Mouse (Mus musculus) CH12.LX (cell line): ENCODE data around the gene Acan. TPM values are rescaled to one million over a fixed set of nuclear protein-coding genes. Genes with fewer than 3 reads are reported as not detected.

ENCODE experiments used
- DNase-seq: peaks from one replicate; pipeline ENCODE4 v3.0.0-alpha.2; 2013; ENCODE audit errors: extremely low read depth
- H3K27ac ChIP-seq: 2 replicates; pipeline ENCODE4 v1.5.1; 2012; ENCODE audit warnings: low read depth, mild to moderate bottlenecking, control low read depth, moderate library complexity; ENCODE audit not compliant: insufficient read depth
- H3K27me3 ChIP-seq: replicated peaks from 2 replicates; pipeline ENCODE3; 2012; ENCODE audit warnings: inconsistent platforms
- H3K36me3 ChIP-seq, 2 experiments: replicated peaks in 1 of 2; 2 replicates each; pipeline versions ENCODE3 to v1.6.1; 2012; ENCODE audit warnings: inconsistent platforms in 1 of 2, low read length in 1 of 2, mild to moderate bottlenecking in 1 of 2, mixed read lengths in 1 of 2, moderate library complexity in 1 of 2; ENCODE audit not compliant: control insufficient read depth in 1 of 2, insufficient read depth in 1 of 2
- H3K4me1 ChIP-seq, 2 experiments: 2 replicates each; pipeline ENCODE4 v1.6.1; 2012; ENCODE audit warnings: inconsistent platforms in 1 of 2, moderate library complexity in 1 of 2; ENCODE audit not compliant: insufficient read depth in 2 of 2, control insufficient read depth in 1 of 2
- H3K4me2 ChIP-seq: 2 replicates; pipeline ENCODE4 v1.6.1; 2012; ENCODE audit warnings: low read depth, mild to moderate bottlenecking, control low read depth; ENCODE audit not compliant: poor library complexity, insufficient read depth, severe bottlenecking
- H3K4me3 ChIP-seq, 3 experiments: fragments of 150-350 bp in 1 of 3; sonication (generic) in 1 of 3; replicated peaks in 1 of 3; 2 replicates each; pipeline versions ENCODE3 to v1.5.1; 2011 to 2012; ENCODE audit warnings: low read depth in 2 of 3, low read length in 2 of 3, mild to moderate bottlenecking in 2 of 3, moderate library complexity in 2 of 3, control low read depth in 1 of 3, improper control_type of control experiment in 1 of 3, inconsistent platforms in 1 of 3, mixed read lengths in 1 of 3; ENCODE audit not compliant: poor library complexity in 1 of 3
- H3K79me2 ChIP-seq: replicated peaks from 2 replicates; pipeline ENCODE4 v1.6.1; 2012; ENCODE audit warnings: mild to moderate bottlenecking, moderate library complexity; ENCODE audit not compliant: control insufficient read depth, poor library complexity, insufficient read depth, severe bottlenecking; ENCODE audit errors: extremely low read depth
- H3K9ac ChIP-seq: 2 replicates; pipeline ENCODE4 v1.6.1; 2012; ENCODE audit warnings: low read depth, mild to moderate bottlenecking, control low read depth, moderate library complexity; ENCODE audit not compliant: insufficient read depth
- H3K9me3 ChIP-seq: replicated peaks from 2 replicates; pipeline ENCODE3; 2012; ENCODE audit warnings: low read length, inconsistent platforms, mixed read lengths
- BHLHE40 ChIP-seq: IDR thresholded peaks from 2 replicates; pipeline ENCODE4 v1.6.1; 2011; ENCODE audit warnings: mild to moderate bottlenecking, low read depth, low read length, improper control_type of control experiment
- CHD2 ChIP-seq: IDR thresholded peaks from 2 replicates; pipeline ENCODE4 v1.6.1; 2011; ENCODE audit warnings: low read length, improper control_type of control experiment
- CTCF ChIP-seq, 2 experiments: IDR thresholded peaks in 1 of 2; conservative IDR thresholded peaks in 1 of 2; 2 replicates each; pipeline ENCODE4 v1.5.1; 2011 to 2012; ENCODE audit warnings: low read depth in 2 of 2, low read length in 2 of 2, improper control_type of control experiment in 1 of 2, inconsistent platforms in 1 of 2, mild to moderate bottlenecking in 1 of 2, moderate library complexity in 1 of 2
- E2F4 ChIP-seq: IDR thresholded peaks from 2 replicates; pipeline ENCODE4 v1.6.1; 2011; ENCODE audit warnings: low read depth, low read length, improper control_type of control experiment; ENCODE audit not compliant: insufficient replicate concordance
- ELF1 ChIP-seq: IDR thresholded peaks from 2 replicates; pipeline ENCODE4 v1.6.1; 2014; ENCODE audit warnings: low read depth, mild to moderate bottlenecking, inconsistent platforms, low read length, improper control_type of control experiment
- MAX ChIP-seq: IDR thresholded peaks from 2 replicates; pipeline ENCODE4 v1.6.1; 2011; ENCODE audit warnings: low read length, improper control_type of control experiment
- MAZ ChIP-seq: IDR thresholded peaks from 2 replicates; pipeline ENCODE4 v1.6.1; 2012; ENCODE audit warnings: low read depth, mild to moderate bottlenecking, inconsistent platforms, low read length, improper control_type of control experiment, moderate library complexity
- NELFE ChIP-seq: IDR thresholded peaks from 2 replicates; pipeline ENCODE4 v1.6.1; 2011; ENCODE audit warnings: low read depth, low read length, improper control_type of control experiment
- POLR2A ChIP-seq: IDR thresholded peaks from 2 replicates; pipeline ENCODE4 v1.6.1; 2011; ENCODE audit warnings: low read depth, mild to moderate bottlenecking, improper control_type of control experiment, low read length
- RCOR1 ChIP-seq: conservative IDR thresholded peaks from 2 replicates; pipeline ENCODE4 v1.6.1; 2012; ENCODE audit warnings: low read depth, mild to moderate bottlenecking, inconsistent platforms, low read length, improper control_type of control experiment
- SMC3 ChIP-seq: IDR thresholded peaks from 2 replicates; pipeline ENCODE4 v1.6.1; 2011; ENCODE audit warnings: low read depth, low read length, improper control_type of control experiment
- TBP ChIP-seq: conservative IDR thresholded peaks from 2 replicates; pipeline ENCODE4 v1.6.1; 2011; ENCODE audit warnings: low read depth, low read length, improper control_type of control experiment
- ZNF384 ChIP-seq: IDR thresholded peaks from 2 replicates; pipeline ENCODE4 v1.6.1; 2012; ENCODE audit warnings: low read depth, low read length, improper control_type of control experiment, inconsistent platforms
- dilution Hi-C: fragments of 300-500 bp; cut with MboI; formaldehyde crosslinking; loops from 2 replicates; pipeline ENCODE4 v1.14.3; 2020; ENCODE audit warnings: low sequenced_read_pairs; ENCODE audit not compliant: extremely low pct_unique_long_range_greater_than_20kb, extremely low pct_ligation_motif_present
- in situ Hi-C: fragments of 300-500 bp; cut with MboI; formaldehyde crosslinking; loops from 3 replicates; pipeline ENCODE4 v1.14.3; 2019; ENCODE audit warnings: low sequenced_read_pairs, low pct_ligation_motif_present, low pct_unique_long_range_greater_than_20kb, mixed read lengths
- polyA plus RNA-seq: library from polyadenylated mRNA; unstranded; fragments of >175 nt; gene quantifications from 2 replicates; pipeline ENCODE4 v1.2.1, GENCODE M21; 2012; ENCODE audit warnings: low read depth; ENCODE audit not compliant: insufficient read length
- total RNA-seq, 2 experiments: library from RNA; depleted of rRNA; stranded (reverse); fragments of 300-350 nt in 1 of 2; fragments of >200 nt in 1 of 2; gene quantifications; 2 replicates each; pipeline ENCODE4 v1.2.3; 2012 to 2014

Gene Acan
- total and polyA plus RNA-seq, 3 experiments, result not detected

DNA sequence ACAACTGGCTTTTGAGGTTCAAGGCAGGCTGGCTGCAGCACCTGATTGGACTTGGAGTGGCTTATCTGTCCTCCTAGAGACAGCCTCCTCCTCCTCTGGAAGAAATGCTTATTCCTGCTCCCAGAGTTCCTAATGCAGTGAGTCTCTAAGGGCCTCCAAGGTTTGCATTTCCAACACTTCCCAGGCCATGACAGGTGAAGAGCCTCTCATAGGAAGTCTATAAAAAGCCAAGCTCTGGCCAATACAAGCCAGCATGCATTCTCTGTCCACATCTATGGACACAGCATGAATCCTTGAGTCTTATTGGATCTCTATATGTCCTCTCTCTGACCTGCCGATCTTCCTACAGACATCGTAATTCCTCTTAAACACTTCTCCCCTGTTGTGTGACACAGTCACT is 18.8 kb upstream of the Acan start:
- in situ Hi-C loops, result no loop called here
- H3K27me3 ChIP-seq, result peaks cover 75% of the 10 kb centered on the region
- no peak overlapping the region for H3K4me2 ChIP-seq
- no peak overlapping the region for H3K4me3 ChIP-seq
- TF ChIP-seq SMC3, result no peak
- TF ChIP-seq BHLHE40, result no peak
- TF ChIP-seq POLR2A, result no peak
- no peak for TF ChIP-seq RCOR1
- no peak for TF ChIP-seq CHD2
- no peak for TF ChIP-seq NELFE
- dilution Hi-C loops, result no loop called here
- DNase-seq, result no peak
- peaks cover 9% of the 10 kb centered on the region for H3K9me3 ChIP-seq
- no peak overlapping the region for H3K27ac ChIP-seq
- H3K4me1 ChIP-seq, result no peaks in the 10 kb centered on the region
- H3K9ac ChIP-seq, result no peak overlapping the region
- no peaks in the 10 kb centered on the region for H3K36me3 ChIP-seq
- no peaks in the 10 kb centered on the region for H3K79me2 ChIP-seq

DNA sequence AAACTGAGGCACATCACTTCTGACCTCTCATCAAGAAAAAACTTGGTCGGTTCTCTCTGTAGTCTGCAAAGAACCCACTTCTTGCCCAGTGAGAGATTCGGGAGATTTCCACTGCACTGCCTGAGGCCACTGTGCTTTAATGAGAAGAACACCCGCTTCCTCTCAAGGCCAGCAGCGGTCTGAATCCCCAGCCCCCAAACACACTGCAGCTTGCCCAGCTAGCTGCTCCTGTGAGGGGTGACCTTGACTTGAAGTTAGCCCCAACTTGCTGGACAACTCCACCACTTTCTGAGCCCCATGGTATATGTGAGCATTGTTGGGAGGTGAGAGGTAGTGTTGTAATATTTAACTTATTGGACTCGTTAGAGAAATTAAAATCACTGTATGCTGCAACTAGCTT is 1.2 kb upstream of the Acan start:
- Histone ChIP-seq H3K9ac (no peak overlapping the region), H3K4me2 (no peak overlapping the region), H3K4me1 (no peaks in the 10 kb centered on the region), H3K36me3 (no peaks in the 10 kb centered on the region), H3K4me3 (no peak overlapping the region), H3K27me3 (peaks cover 93% of the 10 kb centered on the region), H3K9me3 (no peaks in the 10 kb centered on the region), H3K79me2 (no peaks in the 10 kb centered on the region), H3K27ac (no peak overlapping the region)
- no peak for TF ChIP-seq E2F4
- no peak for DNase-seq
- dilution Hi-C loops, result no loop called here
- in situ Hi-C loops, result no loop called here

- no peaks in the 10 kb centered on the region for H3K79me2 ChIP-seq
- H3K27me3 ChIP-seq, result peaks cover 93% of the 10 kb centered on the region
- dilution Hi-C loops, result no loop called here
- no peak overlapping the region for H3K9ac ChIP-seq
- no peak for TF ChIP-seq MAX
- TF ChIP-seq CTCF (conservative IDR thresholded peaks at IDR 0.05 in 1 of 2, IDR thresholded peaks at IDR 0.05 in 1 of 2; ENCODE audit: low read depth in 2 of 2, low read length in 2 of 2), result no peak
- no peak for TF ChIP-seq ELF1
- TF ChIP-seq ZNF384, result no peak
- no peak for TF ChIP-seq MAZ
- no peak for TF ChIP-seq TBP
- H3K36me3 ChIP-seq, result no peaks in the 10 kb centered on the region
- H3K4me1 ChIP-seq, result no peaks in the 10 kb centered on the region
- in situ Hi-C loops, result no loop called here
- no peak for DNase-seq
- H3K4me3 ChIP-seq, result no peak overlapping the region
- no peak overlapping the region for H3K4me2 ChIP-seq
- H3K9me3 ChIP-seq, result no peaks in the 10 kb centered on the region
- no peak overlapping the region for H3K27ac ChIP-seq
These were observed 531 bp upstream of the Acan start for GRCm38 (mm10) chr7:79052521-79053382.
